Mouse (Mus musculus): ENCODE data around the gene Mup15. TPM values are rescaled to one million over a fixed set of nuclear protein-coding genes. Genes with fewer than 3 reads are reported as not detected.
"Not testable (repeated sequence)": the region's sequence is repeated elsewhere in the genome, so short reads cannot be mapped to it uniquely, and the experiment has no call there.

Gene Mup15
- not detected in 2 replicates for polyA plus RNA-seq (2016; fragmentation: Nextera tagmentation; extraction: Ambion mirVana)

GRCm38 (mm10) chr4:61439643-61440042 is at the start of gene Mup15:
Gene Mup15 (minus strand): TSS chr4:61439743.
- H3K36me3 ChIP-seq (replicated peaks); H3K4me2 ChIP-seq; H3K27me3 ChIP-seq; H3K4me1 ChIP-seq; H3K9me3 ChIP-seq; H3K9ac ChIP-seq; ATAC-seq (ENCODE audit: low FRiP score); H3K27ac ChIP-seq; H3K4me3 ChIP-seq (replicated peaks): not testable (repeated sequence)
- WGBS, result no CpG with 5 or more reads among the region's 4 CpGs

Other genes starting within 250 kb of the Mup15 start
- gene Mup13, start 211.5 kb downstream of the Mup15 start, polyA plus RNA-seq (2016; fragmentation: Nextera tagmentation; extraction: Ambion mirVana), result not detected in 2 replicates
- gene Mup14, start 135.7 kb downstream of the Mup15 start, polyA plus RNA-seq (2016; fragmentation: Nextera tagmentation; extraction: Ambion mirVana), result not detected in 2 replicates
- not detected in 2 replicates for gene Mup16, start 79.8 kb upstream of the Mup15 start, polyA plus RNA-seq (2016; fragmentation: Nextera tagmentation; extraction: Ambion mirVana)
- gene Mup17, start 156.1 kb upstream of the Mup15 start, polyA plus RNA-seq (2016; fragmentation: Nextera tagmentation; extraction: Ambion mirVana), result not detected in 2 replicates
- gene Mup18, start 234.4 kb upstream of the Mup15 start, polyA plus RNA-seq (2016; fragmentation: Nextera tagmentation; extraction: Ambion mirVana), result not detected in 2 replicates